Mouse (Mus musculus) olfactory bulb, adult 2 months (tissue): ENCODE data around the gene Plxnb3.

ENCODE experiments used
- CTCF ChIP-seq: fragments of 200-500 bp; IDR thresholded peaks from 2 replicates; pipeline ENCODE4 v1.5.1; 2012; ENCODE audit warnings: low read depth, mild to moderate bottlenecking, low read length, moderate library complexity; ENCODE audit not compliant: insufficient read depth
- POLR2A ChIP-seq: fragments of 200-500 bp; IDR thresholded peaks from 2 replicates; pipeline ENCODE4 v1.6.1; 2012; ENCODE audit warnings: mild to moderate bottlenecking, low read depth, low read length, moderate library complexity; ENCODE audit not compliant: insufficient read depth

- TF ChIP-seq POLR2A: no peak
- no peak for TF ChIP-seq CTCF
Measured at GRCm38 (mm10) chrX:73718686-73719362, 38.1 kb upstream of the Plxnb3 start.
